ENCODE assay signal across 1 mouse cellular context in genomic region chr11:68531941-68532535, GRCm38 (mm10).
TF ChIP-seq lines count a peak whose summit lies in the region.

No protein-coding gene starts in this region.

TF ChIP-seq in myocyte, 11 proteins besides CTCF, POLR2A, EP300 and RAD21:
- TF ChIP-seq SRF (IDR thresholded peaks at IDR 0.05; ENCODE audit: control insufficient read depth, insufficient read length, low read depth) (no peak), MAX (IDR thresholded peaks at IDR 0.05; ENCODE audit: low read depth) (no peak), MYOD1 (IDR thresholded peaks at IDR 0.05; ENCODE audit: control insufficient read depth in 1 of 3, insufficient read length in 2 of 3, low read depth in 2 of 3) (no peak), POLR2AphosphoS2 (IDR thresholded peaks at IDR 0.05; ENCODE audit: insufficient read length, low read depth) (no peak), MYOG (IDR thresholded peaks at IDR 0.05; ENCODE audit: control insufficient read depth in 1 of 3, insufficient read depth in 1 of 3, insufficient read length in 2 of 3, low read depth in 2 of 3) (no peak), E2F4 (IDR thresholded peaks at IDR 0.05; ENCODE audit: insufficient read depth) (no peak), REST (IDR thresholded peaks at IDR 0.05; ENCODE audit: insufficient read depth, insufficient read length) (no peak), CEBPB (IDR thresholded peaks at IDR 0.05; ENCODE audit: insufficient read depth, poor library complexity, severe bottlenecking) (no peak), USF1 (IDR thresholded peaks at IDR 0.05; ENCODE audit: low read depth) (no peak), TCF12 (IDR thresholded peaks at IDR 0.05; ENCODE audit: insufficient read depth, poor library complexity, severe bottlenecking) (no peak)
